Mouse (Mus musculus): ENCODE measurements around the gene Slc35f6.

DNA sequence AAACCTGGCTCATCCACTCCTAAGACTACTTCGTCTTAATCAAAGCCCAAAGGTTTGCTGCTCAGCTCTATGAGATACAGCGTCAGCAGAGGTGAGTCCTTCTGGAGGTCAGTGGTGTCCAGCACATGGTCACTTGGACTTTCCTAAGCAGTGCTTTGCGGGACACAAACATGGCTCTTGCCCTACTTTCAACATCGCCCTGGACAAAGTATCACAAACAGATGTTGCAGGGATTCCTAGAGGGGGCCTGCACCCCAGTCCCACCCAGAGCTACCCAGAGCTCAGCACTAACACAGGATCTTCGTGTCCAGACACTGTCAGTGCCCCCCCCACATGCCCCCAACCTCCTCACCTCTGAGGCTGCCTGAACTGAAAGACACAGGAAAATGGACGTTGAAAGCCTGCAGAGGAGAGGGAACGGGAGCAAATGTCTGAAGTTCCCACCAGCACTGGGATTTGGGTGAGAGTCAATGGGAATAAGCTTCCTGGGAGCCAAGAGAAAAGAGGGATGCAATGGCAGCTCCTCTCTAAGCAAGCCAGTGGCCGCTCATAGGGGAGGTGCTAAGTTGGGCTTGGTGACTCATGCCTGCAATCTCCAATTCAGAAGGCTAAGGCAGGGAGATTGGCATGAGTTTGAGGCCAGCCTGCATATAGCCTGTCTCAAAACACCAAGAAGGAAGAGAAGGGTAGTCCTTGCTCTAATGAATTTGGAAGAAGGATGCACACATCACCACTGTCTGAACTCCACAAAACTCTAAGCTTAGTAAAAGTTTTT is 21.2 kb upstream of the Slc35f6 start:
- TF ChIP-seq CTCF (IDR thresholded peaks at IDR 0.05; ENCODE audit: control insufficient read depth, insufficient read depth, insufficient replicate concordance, low read depth, low read length) (no peak), POLR2A (IDR thresholded peaks at IDR 0.05; ENCODE audit: control insufficient read depth, low read depth, low read length) (no peak)

All from testis, adult 2 months (tissue).